Mouse (Mus musculus) hindbrain, embryonic 12.5 days (tissue): Measurements from ENCODE around the gene Crip1. TPM values are rescaled to one million over a fixed set of nuclear protein-coding genes. Genes with fewer than 3 reads are reported as not detected.
A peak's percentile ranks its signal among the peaks of the same experiment; 100 is the strongest.

Source experiments
- ATAC-seq: fragments of 200-750 bp; cut with Nextera tagmentation; 2 replicates; pipeline ENCODE4 v1.8.0; 2017; ENCODE audit warnings: moderate TSS enrichment; ENCODE audit not compliant: low FRiP score
- H3K27ac ChIP-seq: fragments of 300-500 bp; sonication (generic); 2 replicates; pipeline ENCODE4 v1.5.1; 2016; ENCODE audit warnings: mild to moderate bottlenecking
- H3K27me3 ChIP-seq: fragments of 300-500 bp; sonication (generic); 2 replicates; pipeline ENCODE4 v1.6.1; 2016; ENCODE audit warnings: mild to moderate bottlenecking
- H3K36me3 ChIP-seq: fragments of 300-500 bp; sonication (generic); 2 replicates; pipeline ENCODE4 v1.6.1; 2016; ENCODE audit warnings: mild to moderate bottlenecking
- H3K4me1 ChIP-seq: fragments of 300-500 bp; sonication (generic); 2 replicates; pipeline ENCODE4 v1.6.1; 2016
- H3K4me2 ChIP-seq: fragments of 300-500 bp; sonication (generic); replicated peaks from 2 replicates; pipeline ENCODE4 v1.6.1; 2016; ENCODE audit warnings: mild to moderate bottlenecking
- H3K4me3 ChIP-seq: fragments of 300-500 bp; sonication (generic); 2 replicates; pipeline ENCODE4 v1.5.1; 2016; ENCODE audit warnings: mild to moderate bottlenecking
- H3K9ac ChIP-seq: fragments of 300-500 bp; sonication (generic); 2 replicates; pipeline ENCODE4 v1.6.1; 2016; ENCODE audit warnings: mild to moderate bottlenecking, moderate library complexity
- H3K9me3 ChIP-seq: fragments of 300-500 bp; sonication (generic); replicated peaks from 2 replicates; pipeline ENCODE4 v1.6.1; 2016; ENCODE audit warnings: mild to moderate bottlenecking
- WGBS: fragments of 180-500 bp; shearing (Covaris S2); methylation state at CpG from one replicate; pipeline ENCODE4 v1.1.7; 2016; 5-methylcytosine and 5-hydroxymethylcytosine counted together
- polyA plus RNA-seq: library from polyadenylated mRNA; unstranded; fragments of >200 nt; fragmentation: Nextera tagmentation; extraction: Ambion mirVana; gene quantifications from 2 replicates; pipeline ENCODE4 v1.2.1, GENCODE M21; 2016

The Crip1 gene
- polyA plus RNA-seq, 1 experiment from 2014 or later, result 90.8 TPM

DNA sequence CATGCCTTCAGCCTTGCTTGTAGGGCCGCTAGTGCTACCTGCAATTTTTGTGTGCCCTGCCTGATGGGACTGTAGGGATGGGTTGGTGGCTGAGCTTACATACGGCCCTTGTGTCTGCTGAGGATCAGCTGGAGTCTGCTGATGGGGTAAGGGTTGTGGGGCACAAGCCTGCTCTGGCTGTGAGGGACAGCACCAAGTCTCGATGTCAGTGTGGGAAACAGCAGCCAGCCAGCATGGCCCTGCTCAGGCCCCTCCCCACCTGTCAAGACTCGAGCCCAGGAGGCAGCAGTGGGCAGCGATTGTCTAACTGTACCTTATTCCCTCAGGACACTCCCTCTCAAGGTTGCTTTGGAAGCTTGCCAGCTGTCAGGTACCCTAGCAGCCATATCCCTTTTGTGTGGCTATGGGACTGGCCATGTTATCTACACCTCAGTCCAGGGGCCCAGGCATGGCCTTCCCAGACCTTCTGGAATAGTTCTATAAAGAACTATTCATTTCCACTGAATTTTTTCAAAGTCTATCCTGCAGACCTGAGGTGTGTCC lies 12.2 kb upstream of the Crip1 start:
- 73% methylated on average over 5 of the region's 5 CpGs for WGBS
- H3K4me1 ChIP-seq, result peaks cover 7% of the 10 kb centered on the region

DNA sequence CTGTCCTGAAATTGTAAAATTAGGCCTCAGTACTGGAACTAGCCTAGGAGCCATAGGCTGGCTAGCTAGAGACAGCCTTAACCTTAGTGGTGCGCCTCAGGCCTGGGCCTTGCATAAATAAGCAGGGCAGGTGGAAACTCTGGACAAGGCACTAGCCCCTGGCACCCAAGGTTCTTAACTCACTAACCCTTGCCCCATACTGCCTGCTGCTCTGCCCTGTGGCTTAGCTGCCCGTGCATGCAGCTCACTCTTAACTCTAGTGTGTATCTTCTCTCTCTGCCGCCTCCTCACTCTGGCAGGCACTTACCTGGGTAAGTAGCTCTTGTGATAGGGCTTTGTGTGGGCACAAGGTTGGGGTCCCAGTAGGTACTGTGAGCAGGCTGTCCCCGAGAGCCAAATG lies 11.6 kb upstream of the Crip1 start:
- H3K9ac ChIP-seq, result no peak overlapping the region
- H3K9me3 ChIP-seq, result no peaks in the 10 kb centered on the region
- H3K4me3 ChIP-seq, result no peak overlapping the region
- peaks cover 13% of the 10 kb centered on the region for H3K4me1 ChIP-seq
- ATAC-seq, result no peak
- peaks cover 85% of the 10 kb centered on the region for H3K36me3 ChIP-seq
- 97% methylated on average over 4 of the region's 4 CpGs for WGBS
- H3K27me3 ChIP-seq, result no peaks in the 10 kb centered on the region
- H3K27ac ChIP-seq, result no peak overlapping the region
- H3K4me2 ChIP-seq, result no peak overlapping the region

More for the DNA sequence above, 12.2 kb upstream of the Crip1 start:
- no peak overlapping the region for H3K9ac ChIP-seq
- no peak overlapping the region for H3K4me2 ChIP-seq
- no peak overlapping the region for H3K4me3 ChIP-seq
- peaks cover 90% of the 10 kb centered on the region for H3K36me3 ChIP-seq
- H3K27ac ChIP-seq, result no peak overlapping the region
- no peaks in the 10 kb centered on the region for H3K27me3 ChIP-seq
- H3K9me3 ChIP-seq, result no peaks in the 10 kb centered on the region
- ATAC-seq, result no peak

DNA sequence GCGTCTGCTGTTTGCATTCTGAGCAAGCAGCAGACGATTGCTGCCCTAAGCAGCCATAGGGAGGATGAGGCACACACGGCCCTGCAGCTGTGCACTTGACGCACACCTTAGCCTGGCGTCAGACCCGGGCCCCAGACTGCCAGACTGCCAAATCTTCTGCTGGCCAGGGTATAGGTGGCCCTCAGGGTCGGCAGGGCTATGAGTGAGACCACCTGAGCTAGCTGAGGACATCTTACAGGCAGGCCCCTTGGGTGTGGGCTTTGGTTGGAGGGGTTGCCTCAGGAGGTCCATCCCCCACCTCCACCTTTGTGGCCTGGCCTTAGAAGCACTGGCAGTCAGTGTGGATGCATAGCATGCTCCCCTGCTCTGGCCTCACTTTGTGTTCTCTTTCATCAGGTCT lies 10.7 kb upstream of the Crip1 start:
- no peaks in the 10 kb centered on the region for H3K27me3 ChIP-seq
- H3K9ac ChIP-seq, result no peak overlapping the region
- H3K36me3 ChIP-seq, result peaks cover 76% of the 10 kb centered on the region
- H3K4me2 ChIP-seq, result no peak overlapping the region
- no peak for ATAC-seq
- H3K9me3 ChIP-seq, result no peaks in the 10 kb centered on the region
- H3K4me1 ChIP-seq, result peaks cover 17% of the 10 kb centered on the region
- H3K4me3 ChIP-seq, result no peak overlapping the region
- WGBS, result 96% methylated on average over 7 of the region's 7 CpGs
- no peak overlapping the region for H3K27ac ChIP-seq

DNA sequence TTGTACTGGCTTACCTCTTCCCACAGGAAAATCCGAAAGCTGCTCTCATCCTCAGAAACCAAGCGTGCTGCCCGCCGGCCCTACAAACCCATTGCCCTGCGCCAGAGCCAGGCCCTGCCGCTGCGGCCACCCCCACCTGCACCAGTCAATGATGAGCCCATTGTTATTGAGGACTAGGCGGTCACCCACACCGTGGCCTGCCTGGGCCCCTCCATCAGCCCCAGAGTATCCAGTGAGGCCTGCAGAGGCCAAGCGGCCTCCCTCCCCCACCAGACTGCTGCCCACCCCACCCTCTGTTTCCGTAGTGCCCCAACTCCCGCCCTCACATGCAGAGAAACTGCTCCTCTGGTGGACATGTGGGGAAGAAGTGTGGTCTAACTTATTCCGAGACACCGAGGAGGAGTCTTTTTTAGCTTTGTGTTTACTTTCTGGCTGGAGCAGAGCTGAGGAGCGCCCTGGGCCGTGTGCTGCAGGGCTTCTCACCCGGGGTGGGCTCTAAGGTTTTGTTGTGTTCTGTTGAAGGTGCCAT lies 9.6 kb upstream of the Crip1 start:
- WGBS, result 80% methylated on average over 17 of the region's 17 CpGs
- no peak overlapping the region for H3K27ac ChIP-seq
- H3K4me2 ChIP-seq, result no peak overlapping the region
- H3K9ac ChIP-seq, result no peak overlapping the region
- no peak for ATAC-seq
- H3K27me3 ChIP-seq, result 0 out of 2 replicates have a peak, but pooled peaks cover 5% of the 10 kb centered on the region
- H3K9me3 ChIP-seq, result no peaks in the 10 kb centered on the region
- H3K36me3 ChIP-seq, result peaks cover 64% of the 10 kb centered on the region
- H3K4me3 ChIP-seq, result no peak overlapping the region
- H3K4me1 ChIP-seq, result peaks cover 25% of the 10 kb centered on the region

DNA sequence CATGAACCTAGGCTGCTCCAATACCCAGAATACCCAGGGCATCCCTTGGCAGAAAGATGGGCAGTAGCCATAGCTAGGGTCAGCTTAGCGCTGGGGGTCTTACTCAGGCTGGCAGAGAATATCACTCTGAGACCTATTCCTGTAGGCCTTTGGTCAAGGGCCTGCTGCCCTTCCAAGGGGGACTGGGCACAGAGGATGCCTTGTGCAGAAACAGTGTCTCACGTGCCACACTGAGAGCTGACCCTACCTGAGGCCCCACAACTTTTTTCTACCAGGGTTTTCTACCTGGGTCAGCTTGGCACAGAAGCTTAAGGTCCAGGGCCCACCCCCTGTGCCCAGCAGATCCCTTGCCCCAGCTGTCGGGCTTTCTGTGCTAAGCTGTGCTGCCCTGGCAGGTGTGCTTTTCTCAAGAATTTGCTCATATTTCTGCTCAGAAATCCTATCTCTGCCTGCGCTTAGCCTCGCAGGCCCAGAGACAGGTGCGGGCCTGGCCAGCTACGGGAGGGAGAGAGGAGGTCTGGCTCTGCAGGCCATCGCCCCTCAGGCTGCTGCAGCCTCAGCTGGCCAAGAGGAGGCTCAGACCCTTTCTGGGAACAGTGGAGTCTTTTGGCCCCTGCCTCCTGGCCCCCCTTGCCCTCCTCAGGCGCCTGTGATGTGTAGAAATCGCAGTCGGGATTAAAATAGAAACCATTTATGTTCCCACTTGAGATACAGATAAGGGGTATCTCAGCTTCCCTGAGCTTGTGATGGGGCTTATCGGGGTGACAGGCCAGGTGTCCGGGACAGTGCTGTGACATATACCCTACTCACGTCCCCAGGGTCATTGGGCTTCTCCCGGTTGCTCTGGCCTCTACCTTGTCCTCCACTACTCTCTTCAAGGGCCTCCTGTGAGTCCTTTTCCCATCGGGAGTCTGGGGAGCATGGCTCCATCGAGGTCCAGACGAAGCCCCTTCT lies 8.6 kb upstream of the Crip1 start:
- Histone ChIP-seq H3K9ac (no peak overlapping the region), H3K27me3 (0 out of 2 replicates have a peak, but pooled peaks cover 8% of the 10 kb centered on the region), H3K4me2 (no peak overlapping the region), H3K36me3 (peaks cover 54% of the 10 kb centered on the region), H3K9me3 (no peaks in the 10 kb centered on the region), H3K4me1 (peaks cover 35% of the 10 kb centered on the region), H3K27ac (no peak overlapping the region), H3K4me3 (no peak overlapping the region)
- WGBS, result 90% methylated on average over 18 of the region's 18 CpGs
- no peak for ATAC-seq

DNA sequence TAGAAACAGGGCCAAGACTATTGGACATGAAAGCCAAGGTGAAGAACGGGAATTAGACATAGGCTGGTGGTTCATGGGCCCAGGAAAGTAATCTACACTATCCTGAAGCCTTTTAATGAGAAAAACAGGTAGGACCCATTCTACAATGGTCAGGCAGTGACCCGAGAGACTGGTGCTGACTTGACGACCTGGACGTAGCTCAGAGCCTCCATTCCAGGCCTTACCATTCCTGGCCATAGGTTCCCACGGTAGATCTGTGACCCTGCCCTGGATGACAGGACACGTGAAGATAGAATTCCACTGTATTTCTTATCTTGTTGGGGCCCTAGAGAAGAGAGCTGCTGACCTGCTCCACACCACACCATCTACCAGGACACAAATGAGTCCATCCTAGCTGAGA lies 7.8 kb upstream of the Crip1 start:
- H3K27me3 ChIP-seq, result 0 out of 2 replicates have a peak, but pooled peaks cover 8% of the 10 kb centered on the region
- H3K9ac ChIP-seq, result no peak overlapping the region
- no peak overlapping the region for H3K4me2 ChIP-seq
- H3K36me3 ChIP-seq, result peaks cover 47% of the 10 kb centered on the region
- peaks cover 43% of the 10 kb centered on the region for H3K4me1 ChIP-seq
- ATAC-seq, result no peak
- peak overlapping the region; percentile 87; the same call in 1 of the 2 replicates for H3K27ac ChIP-seq
- H3K9me3 ChIP-seq, result no peaks in the 10 kb centered on the region
- WGBS, result 80% methylated on average over 6 of the region's 6 CpGs
- H3K4me3 ChIP-seq, result no peak overlapping the region

DNA sequence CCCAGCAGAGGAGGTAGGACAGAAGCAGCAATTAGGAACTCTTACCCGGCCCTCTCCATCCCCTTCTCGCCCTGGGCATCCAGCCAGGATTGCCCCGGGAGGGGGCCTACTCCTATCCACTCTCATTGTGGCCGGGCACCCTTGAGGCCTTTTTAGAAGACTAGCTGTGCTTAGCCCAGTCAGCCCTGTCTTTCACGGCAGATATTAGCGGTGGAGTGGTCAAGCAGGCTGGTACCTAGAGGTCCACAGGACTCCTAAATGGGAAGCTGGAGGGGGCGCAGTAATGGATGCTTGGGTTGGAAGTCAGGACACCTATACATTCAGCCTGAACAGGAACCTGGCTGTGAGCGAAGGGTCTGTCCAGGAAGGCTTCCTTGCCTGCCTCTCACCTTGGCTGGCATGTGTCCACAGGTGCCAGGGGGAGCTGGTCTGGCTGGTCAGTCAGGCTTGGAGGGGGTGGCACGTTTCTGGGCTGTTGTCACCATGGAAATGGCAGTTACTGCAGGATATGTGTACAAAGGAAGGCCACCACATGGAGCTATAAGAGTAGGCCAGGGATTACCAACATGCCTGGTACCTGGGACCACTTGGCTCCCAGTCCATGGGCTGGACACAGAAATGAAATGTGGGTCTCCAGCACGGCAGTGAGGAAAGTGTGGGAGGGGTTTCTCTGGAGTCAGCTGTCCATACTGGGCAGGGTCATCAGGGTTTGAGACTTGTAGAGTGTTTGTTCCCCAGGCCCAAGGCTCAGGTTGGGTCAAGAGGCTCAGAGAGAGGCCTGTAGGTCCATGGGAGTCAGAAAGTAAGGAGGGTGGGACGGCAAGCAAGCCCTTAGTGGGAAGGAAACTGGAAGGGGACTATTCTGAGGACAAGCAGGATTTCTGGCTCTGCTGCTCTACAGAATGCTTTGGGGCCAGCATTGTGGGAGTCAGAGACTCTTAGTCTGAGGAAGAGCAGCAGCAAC lies 6.9 kb upstream of the Crip1 start:
- Histone ChIP-seq H3K36me3 (peaks cover 47% of the 10 kb centered on the region), H3K4me1 (peaks cover 45% of the 10 kb centered on the region)
- WGBS, result 37% methylated on average over 11 of the region's 11 CpGs

DNA sequence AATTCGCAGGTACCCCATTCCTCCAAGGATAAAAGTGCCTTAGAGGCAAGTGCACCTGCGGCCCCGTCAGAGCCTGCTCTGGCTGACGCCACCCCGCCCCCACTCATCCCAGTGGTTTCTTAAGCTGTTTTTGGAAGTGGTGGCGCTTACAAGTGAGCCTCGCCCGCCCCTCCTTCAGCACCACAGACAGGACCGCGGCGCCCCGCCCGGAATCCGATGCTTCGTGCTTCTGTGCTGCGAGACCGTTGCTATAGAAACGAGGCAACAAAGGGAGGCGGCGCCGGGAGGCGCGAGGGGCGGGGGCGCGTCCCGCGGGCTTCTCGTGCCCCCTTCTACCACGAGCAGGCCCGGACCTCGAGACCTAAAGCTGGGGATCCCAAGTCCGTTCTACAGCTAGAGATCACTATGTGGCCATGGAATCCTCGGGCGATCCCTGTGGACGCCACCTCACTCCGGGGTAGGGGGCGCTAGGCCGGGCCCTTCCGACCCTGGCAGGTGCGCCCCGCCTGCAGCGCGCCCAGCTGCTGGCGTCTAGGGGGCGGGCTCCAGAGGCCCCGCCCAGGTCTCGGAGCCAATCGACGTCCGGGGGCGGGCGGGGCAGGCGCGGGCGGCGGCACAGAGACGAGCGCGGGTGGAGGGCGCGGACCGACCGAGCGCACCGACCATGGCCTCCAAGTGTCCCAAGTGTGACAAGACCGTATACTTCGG lies 6.1 kb upstream of the Crip1 start, which contains the start of gene Crip2:
Gene Crip2 (plus strand): TSS at position 329 of the 708 bp plus-strand sequence.
- Histone ChIP-seq H3K4me1 (peaks cover 45% of the 10 kb centered on the region), H3K4me2 (peak within 1 kb of the TSS; percentile 72), H3K9ac (peak within 1 kb of the TSS; percentile 66), H3K4me3 (peak within 1 kb of the TSS; percentile 64), H3K27ac (peak within 1 kb of the TSS; percentile 87), H3K27me3 (0 out of 2 replicates have a peak, but pooled peaks cover 8% of the 10 kb centered on the region), H3K36me3 (peaks cover 47% of the 10 kb centered on the region), H3K9me3 (no peaks in the 10 kb centered on the region)
- under 1% methylated on average over 68 of the region's 68 CpGs for WGBS
- peak; percentile 91 for ATAC-seq

More for the DNA sequence above, 6.9 kb upstream of the Crip1 start:
- peak; percentile 1; the same call in 1 of the 2 replicates for ATAC-seq
- Histone ChIP-seq H3K9me3 (no peaks in the 10 kb centered on the region), H3K27ac (peak overlapping the region; percentile 87), H3K9ac (peak overlapping the region; percentile 66), H3K27me3 (0 out of 2 replicates have a peak, but pooled peaks cover 8% of the 10 kb centered on the region), H3K4me3 (peak overlapping the region; percentile 64), H3K4me2 (peak overlapping the region; percentile 72)

DNA sequence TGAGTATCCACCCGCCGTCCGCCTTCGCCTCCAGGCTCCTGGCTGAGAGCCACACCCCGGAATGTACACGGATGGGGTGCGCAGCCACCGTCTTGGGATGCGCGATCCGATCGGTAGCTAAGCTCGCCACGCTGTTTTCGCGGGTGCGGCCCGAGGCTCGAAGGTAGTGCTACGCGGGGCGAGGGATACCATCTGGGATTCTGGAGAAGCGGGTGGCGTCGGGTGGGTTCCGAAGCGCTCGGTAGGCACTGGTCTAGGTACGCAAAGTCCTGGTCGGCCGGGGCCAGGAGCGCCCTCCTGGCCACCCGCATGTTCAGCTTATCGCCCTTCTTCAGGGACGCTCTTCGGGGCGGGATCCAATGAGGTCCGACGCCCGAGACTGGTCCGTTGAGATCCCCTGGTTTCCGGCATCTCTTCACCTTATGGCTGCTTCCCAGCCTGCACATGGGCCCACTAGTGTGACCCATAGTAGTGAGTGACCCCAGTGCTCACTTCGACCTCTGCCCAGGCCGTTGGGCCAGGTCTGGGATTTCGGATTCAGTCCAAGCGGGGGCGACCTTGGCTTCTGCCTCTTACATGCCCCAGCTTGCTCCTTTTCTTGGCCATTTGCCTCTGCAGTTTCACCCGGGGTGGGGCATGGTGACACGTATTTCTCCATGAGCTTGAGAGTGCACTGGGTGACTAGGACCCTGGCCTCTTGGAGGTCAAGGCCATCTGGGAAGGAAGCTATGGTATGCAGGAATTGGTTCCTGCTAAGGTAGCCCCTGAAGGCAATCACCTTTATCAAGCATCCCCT lies 5.3 kb upstream of the Crip1 start:
- no peak; the same call in 1 of the 2 replicates for ATAC-seq
- 0 out of 2 replicates have a peak, but pooled peaks cover 13% of the 10 kb centered on the region for H3K27me3 ChIP-seq
- WGBS, result 2% methylated on average over 49 of the region's 49 CpGs
- peak overlapping the region; percentile 72 for H3K4me2 ChIP-seq
- H3K4me3 ChIP-seq, result peak overlapping the region; percentile 64
- peak overlapping the region; percentile 87 for H3K27ac ChIP-seq
- H3K9me3 ChIP-seq, result no peaks in the 10 kb centered on the region
- H3K4me1 ChIP-seq, result peaks cover 45% of the 10 kb centered on the region
- H3K36me3 ChIP-seq, result peaks cover 47% of the 10 kb centered on the region
- peak overlapping the region; percentile 66 for H3K9ac ChIP-seq

DNA sequence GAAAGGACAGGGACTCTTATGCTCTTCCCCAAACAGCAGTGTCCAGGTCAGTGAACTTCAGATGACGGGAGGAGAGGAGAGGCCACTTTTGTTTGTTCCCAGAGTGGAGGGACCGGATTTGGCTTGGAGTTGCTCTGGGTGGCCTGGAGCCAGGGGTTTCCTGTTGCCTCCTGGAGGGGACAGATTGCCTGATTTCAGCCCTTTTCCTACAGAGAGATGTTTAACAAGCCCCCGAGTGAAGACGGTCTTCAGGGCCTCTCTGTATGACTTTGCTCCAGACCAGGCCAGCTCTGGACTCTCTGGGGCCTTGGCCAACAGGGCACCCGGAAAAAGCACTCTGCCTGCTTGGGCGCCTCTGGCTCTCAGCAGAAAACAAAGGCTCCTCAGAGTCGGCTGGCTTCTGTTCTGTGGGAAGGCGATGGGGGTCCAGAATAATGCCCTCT lies 4.6 kb upstream of the Crip1 start:
- Histone ChIP-seq H3K4me2 (peak overlapping the region; percentile 72), H3K4me1 (peaks cover 52% of the 10 kb centered on the region), H3K36me3 (peaks cover 40% of the 10 kb centered on the region), H3K27ac (peak overlapping the region; percentile 52), H3K27me3 (peaks cover 17% of the 10 kb centered on the region; the same call in 1 of the 2 replicates), H3K9ac (peak overlapping the region; percentile 66), H3K9me3 (no peaks in the 10 kb centered on the region), H3K4me3 (peak overlapping the region; percentile 64)
- no peak for ATAC-seq
- 34% methylated on average over 8 of the region's 8 CpGs for WGBS
